Mouse (Mus musculus): ENCODE measurements around the gene Frat2. TPM values are rescaled to one million over a fixed set of nuclear protein-coding genes. Genes with fewer than 3 reads are reported as not detected.

The Frat2 gene
- polyA plus RNA-seq (2015; fragmentation: Nextera tagmentation; extraction: Ambion mirVana) = 2.6 and 2.9 TPM in 2 replicates

DNA sequence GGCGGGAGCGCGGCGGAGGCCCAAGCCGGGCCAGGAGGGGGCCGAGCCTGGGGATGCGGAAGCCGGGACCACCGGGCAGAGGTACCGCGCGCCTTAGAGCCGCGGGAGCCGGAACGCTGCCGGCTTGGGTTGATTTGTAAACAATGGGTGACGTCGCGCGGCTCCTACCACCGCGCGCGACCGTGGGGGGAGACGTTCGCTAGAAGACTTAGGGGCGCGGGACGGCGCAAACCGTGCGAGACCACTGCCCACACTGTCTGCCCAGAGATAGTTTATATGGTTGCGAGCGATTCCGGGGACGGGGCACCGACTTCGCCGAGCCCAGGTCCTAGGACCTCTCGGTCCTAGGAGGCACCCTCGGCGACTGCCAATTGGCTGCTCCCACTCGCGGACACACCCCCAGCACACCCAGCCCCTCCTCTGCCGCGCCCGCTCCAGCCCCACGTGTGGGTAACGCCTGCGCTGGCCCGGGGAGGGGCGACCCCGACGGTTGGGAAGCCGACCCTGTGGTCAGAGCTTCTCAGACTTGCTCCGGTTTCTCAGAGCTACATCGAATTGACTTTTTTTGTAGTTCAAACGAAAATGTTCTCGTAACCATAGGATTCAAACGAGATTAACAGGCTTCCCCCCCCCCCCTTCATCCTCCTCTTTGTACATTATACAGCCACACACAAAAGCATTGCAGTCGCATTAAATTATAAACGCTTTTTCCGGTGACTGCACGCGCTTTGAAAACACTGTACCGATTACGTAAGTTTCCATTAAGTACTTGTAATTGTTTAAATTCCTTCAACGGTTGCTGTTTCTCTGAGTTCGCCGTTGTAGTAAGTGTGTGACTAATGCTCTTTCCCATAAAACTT is at the start of gene Frat2:
Gene Frat2, minus strand, starts transcription at position 141 of the 860 bp plus-strand sequence.

DNA sequence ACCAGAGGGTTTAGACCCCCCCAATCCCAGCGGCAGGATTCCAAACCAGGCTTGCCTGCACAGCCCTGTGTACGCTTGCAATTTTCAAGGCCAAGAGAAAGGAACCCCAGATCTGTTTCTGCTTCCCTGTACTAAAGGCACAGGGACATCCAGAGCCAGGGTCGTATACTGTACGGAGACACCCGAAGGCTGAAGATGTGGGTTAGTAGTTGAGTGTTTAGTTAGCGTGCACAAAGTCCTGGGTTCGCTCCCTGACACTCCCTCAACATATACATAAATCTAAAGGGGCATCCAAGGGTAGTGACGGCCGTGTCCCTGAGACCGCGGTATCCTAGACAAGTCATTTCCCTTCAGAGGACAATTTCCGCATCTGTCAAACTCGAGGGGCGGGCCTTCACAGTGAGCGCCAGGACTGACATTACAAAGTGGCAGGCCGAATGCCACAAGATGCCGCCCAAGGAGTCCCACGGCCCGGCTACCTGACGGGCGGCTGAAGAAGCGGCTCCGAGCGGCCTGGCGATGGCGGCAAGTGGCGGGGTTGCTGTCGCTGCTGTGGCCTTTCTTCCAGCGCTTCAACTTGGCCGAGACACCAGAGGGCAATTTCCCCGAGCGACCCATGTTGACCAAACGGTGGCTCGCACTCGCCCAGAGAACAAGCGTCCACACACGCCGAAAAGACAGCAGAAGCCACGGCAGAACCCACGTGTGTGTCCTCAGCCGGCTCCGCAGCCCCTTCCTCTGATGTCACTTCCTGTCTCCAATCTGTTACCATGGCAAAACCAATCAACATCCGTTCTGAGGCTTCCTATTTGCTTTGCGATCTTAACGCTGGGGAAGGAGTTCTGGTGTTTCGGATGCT is 47.8 kb upstream of the Frat2 start, which contains the start of gene Rrp12:
Gene Rrp12, minus strand, starts transcription at position 714 of the 859 bp plus-strand sequence.

DNA sequence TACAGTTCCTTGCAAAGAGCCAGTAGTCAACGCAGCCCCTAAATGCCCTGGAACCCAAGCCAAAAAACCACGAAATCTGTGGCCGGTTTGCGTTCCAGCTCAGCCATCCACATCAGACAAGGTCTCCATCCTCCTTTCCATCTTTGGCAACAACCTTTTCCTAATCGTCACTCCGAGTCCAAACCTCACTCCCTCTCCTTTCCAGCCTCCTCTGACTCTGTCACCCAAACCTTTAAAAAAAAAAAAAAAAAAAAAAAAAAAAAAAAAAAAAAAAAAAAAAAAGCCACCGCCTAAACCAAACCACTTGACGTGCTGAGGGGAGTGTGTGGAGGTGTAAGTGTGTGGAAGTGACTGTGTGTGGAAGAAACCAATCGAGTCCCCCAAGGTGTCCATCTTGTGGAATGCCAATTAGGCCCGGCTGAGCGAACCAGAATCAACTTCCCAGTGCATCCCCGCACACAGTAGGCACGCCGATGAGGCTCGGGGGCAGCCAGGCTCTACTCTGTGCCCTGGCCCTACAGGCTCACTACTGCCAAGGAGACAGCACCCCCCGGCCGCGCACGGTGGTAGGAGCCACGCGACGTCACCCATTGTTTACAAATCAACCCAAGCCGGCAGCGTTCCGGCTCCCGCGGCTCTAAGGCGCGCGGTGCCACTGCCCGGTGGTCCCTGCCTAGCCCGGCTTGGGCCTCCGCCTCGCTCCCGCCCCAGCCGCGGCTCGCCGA is 18.4 kb downstream of the Frat2 start, which contains the start of gene Frat1:
Gene Frat1, plus strand, starts transcription at position 590 of the 725 bp plus-strand sequence.

DNA sequence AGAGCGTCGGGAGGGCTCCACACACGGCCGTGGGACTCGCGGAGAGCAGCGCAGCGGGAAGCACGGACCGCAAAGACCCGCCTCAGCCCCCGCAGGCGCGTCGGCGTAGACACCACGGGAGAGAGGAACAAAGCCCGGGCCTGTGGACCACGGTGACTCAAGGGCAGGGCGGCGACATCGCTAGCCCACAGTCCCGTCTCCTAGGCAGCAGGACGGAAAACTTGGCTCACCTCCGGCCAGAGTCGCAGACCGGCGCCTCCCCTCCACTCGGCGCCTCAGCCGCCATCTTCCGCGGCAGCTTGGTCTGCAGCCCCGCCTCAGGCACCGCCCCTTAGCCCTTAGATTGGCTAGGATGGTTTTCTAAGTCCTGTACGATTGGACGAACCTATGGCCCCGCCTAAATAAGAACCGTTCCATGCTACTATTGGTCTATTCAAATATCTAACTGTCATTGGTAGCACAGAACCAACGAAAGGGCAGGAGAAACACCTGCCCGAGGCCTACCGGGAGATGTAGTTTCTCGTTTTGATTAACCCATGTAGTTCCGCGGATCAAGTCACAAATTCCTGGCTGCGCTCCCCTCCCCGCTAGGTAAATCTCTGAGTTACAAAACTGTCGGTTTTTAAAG is 46.1 kb downstream of the Frat2 start, which contains the start of gene Arhgap19:
Gene Arhgap19, minus strand, starts transcription at position 306 of the 628 bp plus-strand sequence.

Other genes with a start within 250 kb of the Frat2 start
- 0.04 TPM in 1 of 2 replicates, not detected in the other for gene Slit1, start 104.5 kb downstream of the Frat2 start, polyA plus RNA-seq (2015; fragmentation: Nextera tagmentation; extraction: Ambion mirVana)
- gene Arhgap19, start 46.1 kb downstream of the Frat2 start, polyA plus RNA-seq (2015; fragmentation: Nextera tagmentation; extraction: Ambion mirVana) = 4.6 and 4.9 TPM in 2 replicates
- gene Frat1, start 18.2 kb downstream of the Frat2 start, polyA plus RNA-seq (2015; fragmentation: Nextera tagmentation; extraction: Ambion mirVana) = 3.6 TPM in 2 replicates
- gene Rrp12, start 48.0 kb upstream of the Frat2 start, polyA plus RNA-seq (2015; fragmentation: Nextera tagmentation; extraction: Ambion mirVana) = 19.6 and 19.9 TPM in 2 replicates
- 510 and 595 TPM in 2 replicates for gene Pgam1, start 63.8 kb upstream of the Frat2 start, polyA plus RNA-seq (2015; fragmentation: Nextera tagmentation; extraction: Ambion mirVana)
- 49.6 and 52.1 TPM in 2 replicates for gene Exosc1, start 85.3 kb upstream of the Frat2 start, polyA plus RNA-seq (2015; fragmentation: Nextera tagmentation; extraction: Ambion mirVana)
- gene Zdhhc16, start 85.3 kb upstream of the Frat2 start, polyA plus RNA-seq (2015; fragmentation: Nextera tagmentation; extraction: Ambion mirVana) = 46.1 and 48.3 TPM in 2 replicates
- gene Mms19, start 133.0 kb upstream of the Frat2 start, polyA plus RNA-seq (2015; fragmentation: Nextera tagmentation; extraction: Ambion mirVana) = 15.0 and 17.6 TPM in 2 replicates
- 21.8 and 24.0 TPM in 2 replicates for gene Ubtd1, start 133.6 kb upstream of the Frat2 start, polyA plus RNA-seq (2015; fragmentation: Nextera tagmentation; extraction: Ambion mirVana)
- gene Ankrd2, start 187.9 kb upstream of the Frat2 start, polyA plus RNA-seq (2015; fragmentation: Nextera tagmentation; extraction: Ambion mirVana) = not detected in 2 replicates
- 1.7 and 1.8 TPM in 2 replicates for gene Hoga1, start 197.5 kb upstream of the Frat2 start, polyA plus RNA-seq (2015; fragmentation: Nextera tagmentation; extraction: Ambion mirVana)
- gene 4933411K16Rik, start 204.1 kb upstream of the Frat2 start, polyA plus RNA-seq (2015; fragmentation: Nextera tagmentation; extraction: Ambion mirVana) = not detected in 2 replicates
- gene Morn4, start 238.2 kb upstream of the Frat2 start, polyA plus RNA-seq (2015; fragmentation: Nextera tagmentation; extraction: Ambion mirVana) = 6.0 and 6.1 TPM in 2 replicates
- 20.0 and 20.7 TPM in 2 replicates for gene Pi4k2a, start 242.3 kb upstream of the Frat2 start, polyA plus RNA-seq (2015; fragmentation: Nextera tagmentation; extraction: Ambion mirVana)